Mouse (Mus musculus): ENCODE measurements around the gene Nlrc5. TPM values are rescaled to one million over a fixed set of nuclear protein-coding genes. Genes with fewer than 3 reads are reported as not detected.

Gene Nlrc5
- polyA plus RNA-seq, 1 experiment from 2014 or later = 0.16 TPM

DNA sequence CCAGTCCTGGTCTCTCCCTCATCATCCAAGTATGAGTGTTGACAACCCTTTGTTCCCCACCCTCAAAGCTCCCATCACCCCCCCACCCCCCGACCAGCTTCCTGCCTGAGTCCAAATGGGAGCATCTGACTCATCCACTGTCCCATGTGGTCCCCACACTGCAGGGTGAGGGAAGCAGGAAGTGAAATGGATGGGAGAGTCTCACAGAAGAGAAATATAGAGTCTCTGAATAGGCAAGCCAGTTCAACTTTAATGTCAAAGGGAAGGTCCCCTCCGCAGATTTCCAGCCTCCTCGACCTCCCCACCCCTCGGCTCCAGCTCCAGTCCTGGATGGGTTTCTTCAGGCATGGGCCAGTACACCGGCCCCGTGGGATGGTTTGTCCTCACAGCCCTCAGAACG lies 4.8 kb upstream of the Nlrc5 start:
- Histone ChIP-seq H3K27ac (replicated peaks) (no peak overlapping the region), H3K36me3 (no peaks in the 10 kb centered on the region), H3K27me3 (ENCODE audit: low read depth, poor library complexity, severe bottlenecking) (peaks cover 21% of the 10 kb centered on the region), H3K4me3 (no peak overlapping the region), H3K9me3 (replicated peaks) (no peaks in the 10 kb centered on the region), H3K4me1 (peaks cover 8% of the 10 kb centered on the region)
- DNase-seq (ENCODE audit: low spot score) = no peak
- 89% methylated on average over 7 of the region's 7 CpGs for WGBS

DNA sequence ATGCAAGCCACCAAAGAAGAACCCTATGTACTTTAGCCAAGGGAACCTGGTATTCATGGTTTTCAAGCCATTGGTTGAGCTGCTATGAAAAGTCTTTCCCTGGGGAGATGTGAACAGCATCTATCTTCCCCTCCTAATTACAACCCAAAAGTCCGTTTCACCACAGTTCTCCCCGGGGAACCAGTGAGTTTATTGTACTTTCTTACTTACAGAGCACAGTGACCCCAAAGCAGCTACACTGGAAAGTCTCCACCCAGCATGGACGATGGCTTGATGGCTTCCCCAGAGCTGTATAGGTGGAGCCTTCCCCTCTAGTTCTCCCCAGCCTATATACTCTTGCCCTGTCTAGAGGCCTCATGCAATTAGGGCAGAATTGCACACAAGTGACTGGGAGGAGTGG lies 1.9 kb upstream of the Nlrc5 start:
- H3K9me3 ChIP-seq (replicated peaks) = no peaks in the 10 kb centered on the region

GRCm38 (mm10) chr8:94434958-94435357 lies 802 bp downstream of the Nlrc5 start:
- Histone ChIP-seq H3K36me3 (no peaks in the 10 kb centered on the region), H3K9me3 (replicated peaks) (no peaks in the 10 kb centered on the region), H3K4me3 (no peak overlapping the region), H3K27ac (replicated peaks) (no peak overlapping the region), H3K4me1 (peaks cover 10% of the 10 kb centered on the region), H3K27me3 (ENCODE audit: low read depth, poor library complexity, severe bottlenecking) (peaks cover 35% of the 10 kb centered on the region)
- DNase-seq (ENCODE audit: low spot score) = no peak
- 77% methylated on average over 3 of the region's 3 CpGs for WGBS

More for the DNA sequence above, 1.9 kb upstream of the Nlrc5 start:
- WGBS = 87% methylated on average over 3 of the region's 3 CpGs
- no peaks in the 10 kb centered on the region for H3K36me3 ChIP-seq
- peaks cover 10% of the 10 kb centered on the region for H3K4me1 ChIP-seq
- peaks cover 35% of the 10 kb centered on the region for H3K27me3 ChIP-seq (ENCODE audit: low read depth, poor library complexity, severe bottlenecking)
- no peak overlapping the region for H3K27ac ChIP-seq (replicated peaks)
- no peak overlapping the region for H3K4me3 ChIP-seq
- DNase-seq (ENCODE audit: low spot score) = no peak

- Histone ChIP-seq H3K36me3 (no peaks in the 10 kb centered on the region), H3K9me3 (replicated peaks) (no peaks in the 10 kb centered on the region), H3K27me3 (ENCODE audit: low read depth, poor library complexity, severe bottlenecking) (peaks cover 35% of the 10 kb centered on the region), H3K4me3 (no peak overlapping the region), H3K4me1 (peaks cover 10% of the 10 kb centered on the region), H3K27ac (replicated peaks) (no peak overlapping the region)
- WGBS = 90% methylated on average over 15 of the region's 15 CpGs
- DNase-seq (ENCODE audit: low spot score) = no peak
Observed at GRCm38 (mm10) chr8:94435397-94436111, 1.4 kb downstream of the Nlrc5 start.

- no peak for DNase-seq (ENCODE audit: low spot score)
- H3K9me3 ChIP-seq (replicated peaks) = no peaks in the 10 kb centered on the region
- no peak overlapping the region for H3K4me3 ChIP-seq
- peaks cover 10% of the 10 kb centered on the region for H3K4me1 ChIP-seq
- no peaks in the 10 kb centered on the region for H3K36me3 ChIP-seq
- H3K27ac ChIP-seq (replicated peaks) = no peak overlapping the region
- H3K27me3 ChIP-seq (ENCODE audit: low read depth, poor library complexity, severe bottlenecking) = peaks cover 35% of the 10 kb centered on the region
- 89% methylated on average over 5 of the region's 5 CpGs for WGBS
Observed at GRCm38 (mm10) chr8:94436112-94436572, 2.0 kb downstream of the Nlrc5 start.

GRCm38 (mm10) chr8:94436900-94437299 lies 2.7 kb downstream of the Nlrc5 start:
- 82% methylated on average over 3 of the region's 3 CpGs for WGBS
- no peaks in the 10 kb centered on the region for H3K36me3 ChIP-seq
- no peaks in the 10 kb centered on the region for H3K9me3 ChIP-seq (replicated peaks)
- no peak overlapping the region for H3K27ac ChIP-seq (replicated peaks)
- H3K4me1 ChIP-seq = peaks cover 10% of the 10 kb centered on the region
- no peak for DNase-seq (ENCODE audit: low spot score)
- H3K27me3 ChIP-seq (ENCODE audit: low read depth, poor library complexity, severe bottlenecking) = peaks cover 35% of the 10 kb centered on the region
- H3K4me3 ChIP-seq = no peak overlapping the region

GRCm38 (mm10) chr8:94438659-94439058 lies 4.5 kb downstream of the Nlrc5 start:
- 92% methylated on average over 5 of the region's 5 CpGs for WGBS
- no peak for DNase-seq (ENCODE audit: low spot score)
- Histone ChIP-seq H3K9me3 (replicated peaks) (no peaks in the 10 kb centered on the region), H3K4me3 (no peak overlapping the region), H3K36me3 (no peaks in the 10 kb centered on the region), H3K4me1 (peaks cover 9% of the 10 kb centered on the region), H3K27ac (replicated peaks) (no peak overlapping the region), H3K27me3 (ENCODE audit: low read depth, poor library complexity, severe bottlenecking) (peaks cover 21% of the 10 kb centered on the region)

- H3K36me3 ChIP-seq = no peaks in the 10 kb centered on the region
- DNase-seq (ENCODE audit: low spot score) = no peak
- peaks cover 11% of the 10 kb centered on the region for H3K27me3 ChIP-seq (ENCODE audit: low read depth, poor library complexity, severe bottlenecking)
- H3K9me3 ChIP-seq (replicated peaks) = no peaks in the 10 kb centered on the region
- H3K4me3 ChIP-seq = no peak overlapping the region
- H3K27ac ChIP-seq (replicated peaks) = no peak overlapping the region
- no peaks in the 10 kb centered on the region for H3K4me1 ChIP-seq
Observed at GRCm38 (mm10) chr8:94439691-94440090, 5.5 kb downstream of the Nlrc5 start.

DNA sequence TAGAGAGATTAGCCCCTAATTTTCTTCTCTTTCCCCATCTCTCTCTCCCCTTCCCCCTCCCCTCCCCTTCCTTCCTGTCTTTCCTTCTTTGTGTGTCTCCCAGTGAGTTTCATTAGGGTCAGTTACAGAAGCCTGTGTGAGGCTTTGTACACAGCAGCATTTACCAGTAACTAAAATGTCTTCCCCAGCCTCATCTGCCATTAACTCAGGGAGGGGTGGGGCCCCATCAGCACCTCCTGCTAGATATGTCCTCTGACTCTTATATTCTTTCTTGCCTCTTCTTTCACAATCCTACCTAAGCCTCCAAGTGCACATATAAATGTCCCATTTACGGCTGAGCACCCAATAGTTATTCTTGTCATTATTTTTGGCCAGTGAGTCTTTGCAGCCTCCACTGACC lies 6.2 kb downstream of the Nlrc5 start:
- Histone ChIP-seq H3K4me1 (no peaks in the 10 kb centered on the region), H3K27me3 (ENCODE audit: low read depth, poor library complexity, severe bottlenecking) (peaks cover 4% of the 10 kb centered on the region), H3K36me3 (no peaks in the 10 kb centered on the region), H3K27ac (replicated peaks) (no peak overlapping the region), H3K4me3 (no peak overlapping the region), H3K9me3 (replicated peaks) (no peaks in the 10 kb centered on the region)
- no peak for DNase-seq (ENCODE audit: low spot score)
- 89% methylated on average over 1 of the region's 1 CpGs for WGBS

DNA sequence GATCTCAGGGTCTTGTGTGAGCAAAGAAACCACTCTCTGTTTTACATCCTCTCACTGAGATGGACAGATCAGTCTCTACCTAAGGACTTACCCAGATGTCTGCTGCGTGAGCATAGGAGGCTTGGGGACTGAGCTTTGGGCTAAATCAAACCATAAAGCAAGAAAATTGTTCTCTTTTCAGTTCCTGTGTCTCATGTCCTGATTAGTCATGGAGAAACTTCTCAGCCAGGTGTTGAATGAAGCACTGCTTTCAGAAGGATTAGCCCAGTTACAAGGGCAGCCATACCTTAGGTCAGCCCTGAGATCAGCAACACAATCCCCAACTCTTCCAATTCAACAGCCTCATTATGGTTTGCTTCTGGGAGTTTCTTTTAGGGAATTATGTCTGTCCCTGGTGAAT lies 7.5 kb downstream of the Nlrc5 start:
- WGBS = 89% methylated on average over 1 of the region's 1 CpGs
- Histone ChIP-seq H3K4me1 (no peaks in the 10 kb centered on the region), H3K36me3 (no peaks in the 10 kb centered on the region), H3K4me3 (no peak overlapping the region), H3K27ac (replicated peaks) (no peak overlapping the region), H3K27me3 (ENCODE audit: low read depth, poor library complexity, severe bottlenecking) (no peaks in the 10 kb centered on the region), H3K9me3 (replicated peaks) (no peaks in the 10 kb centered on the region)
- DNase-seq (ENCODE audit: low spot score) = no peak

- WGBS = 92% methylated on average over 3 of the region's 3 CpGs
- no peak overlapping the region for H3K4me3 ChIP-seq
- no peaks in the 10 kb centered on the region for H3K4me1 ChIP-seq
- H3K27ac ChIP-seq (replicated peaks) = no peak overlapping the region
- no peaks in the 10 kb centered on the region for H3K36me3 ChIP-seq
- no peak for DNase-seq (ENCODE audit: low spot score)
- H3K9me3 ChIP-seq (replicated peaks) = no peaks in the 10 kb centered on the region
- no peaks in the 10 kb centered on the region for H3K27me3 ChIP-seq (ENCODE audit: low read depth, poor library complexity, severe bottlenecking)
Observed at GRCm38 (mm10) chr8:94443153-94443552, 9.0 kb downstream of the Nlrc5 start.

GRCm38 (mm10) chr8:94444480-94444879 lies 10.3 kb downstream of the Nlrc5 start:
- DNase-seq (ENCODE audit: low spot score) = no peak
- no peak overlapping the region for H3K27ac ChIP-seq (replicated peaks)
- H3K27me3 ChIP-seq (ENCODE audit: low read depth, poor library complexity, severe bottlenecking) = no peaks in the 10 kb centered on the region
- no peaks in the 10 kb centered on the region for H3K9me3 ChIP-seq (replicated peaks)
- WGBS = 69% methylated on average over 2 of the region's 2 CpGs
- H3K36me3 ChIP-seq = no peaks in the 10 kb centered on the region
- no peak overlapping the region for H3K4me3 ChIP-seq
- H3K4me1 ChIP-seq = no peaks in the 10 kb centered on the region

DNA sequence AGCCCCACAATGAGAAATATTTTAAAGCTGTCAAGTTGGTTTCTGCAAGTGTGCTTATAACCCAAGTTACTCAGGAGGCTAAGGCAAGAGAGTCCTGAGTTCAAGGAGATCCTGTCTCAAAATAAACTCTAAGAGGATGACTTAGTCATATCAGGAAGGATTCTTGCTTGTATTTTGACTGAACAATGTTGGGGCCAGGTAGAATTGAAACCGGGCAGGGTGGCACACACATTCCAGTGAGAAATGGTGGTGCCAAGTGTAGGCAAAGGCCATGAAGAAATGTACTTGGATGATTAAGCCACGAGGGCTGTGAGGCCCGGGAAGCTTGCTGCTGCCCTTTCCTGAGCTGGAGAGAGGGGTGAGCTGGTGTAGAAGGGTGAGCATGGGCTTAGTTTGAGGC lies 13.0 kb downstream of the Nlrc5 start:
- Histone ChIP-seq H3K27ac (replicated peaks) (no peak overlapping the region), H3K36me3 (no peaks in the 10 kb centered on the region), H3K4me1 (no peaks in the 10 kb centered on the region), H3K4me3 (no peak overlapping the region), H3K9me3 (replicated peaks) (no peaks in the 10 kb centered on the region), H3K27me3 (ENCODE audit: low read depth, poor library complexity, severe bottlenecking) (no peaks in the 10 kb centered on the region)
- WGBS = 85% methylated on average over 3 of the region's 3 CpGs
- DNase-seq (ENCODE audit: low spot score) = no peak

Measured in midbrain, embryonic 10.5 days (tissue).